Mouse (Mus musculus): ENCODE measurements around the gene Prr7.

Prr7 gene

GRCm38 (mm10) chr13:55479008-55479407, 14.9 kb downstream of the Prr7 start:
- DNase-seq, result no peak

GRCm38 (mm10) chr13:55479929-55480328, 15.9 kb downstream of the Prr7 start:
- DNase-seq, result no peak

- no peak for DNase-seq
These were observed 18.5 kb downstream of the Prr7 start for GRCm38 (mm10) chr13:55482542-55482941.

GRCm38 (mm10) chr13:55483071-55483470, 19.0 kb downstream of the Prr7 start:
- DNase-seq, result no peak

- no peak for DNase-seq
These were observed 19.5 kb downstream of the Prr7 start for GRCm38 (mm10) chr13:55483593-55483992.

GRCm38 (mm10) chr13:55484520-55485088, 20.5 kb downstream of the Prr7 start:
- DNase-seq, result no peak

- no peak for DNase-seq
These were observed 22.1 kb downstream of the Prr7 start for GRCm38 (mm10) chr13:55486029-55486794.

- peak; percentile 43 for DNase-seq
These were observed 23.0 kb downstream of the Prr7 start for GRCm38 (mm10) chr13:55486916-55487577.

GRCm38 (mm10) chr13:55487578-55488498, 23.8 kb downstream of the Prr7 start, which contains the start of gene Dbn1:
Dbn1 (minus strand) TSS chr13:55488111.
- peak; percentile 33 for DNase-seq

GRCm38 (mm10) chr13:55494257-55494656, 30.2 kb downstream of the Prr7 start:
- DNase-seq, result no peak

- peak; percentile 31 for DNase-seq
These were observed 31.0 kb downstream of the Prr7 start for GRCm38 (mm10) chr13:55494883-55495621.

- DNase-seq, result no peak
These were observed 31.6 kb downstream of the Prr7 start for GRCm38 (mm10) chr13:55495702-55496101.

GRCm38 (mm10) chr13:55496661-55497060, 32.6 kb downstream of the Prr7 start:
- DNase-seq, result peak; percentile 49

GRCm38 (mm10) chr13:55498906-55499305, 34.8 kb downstream of the Prr7 start:
- no peak for DNase-seq

- no peak for DNase-seq
These were observed 36.5 kb downstream of the Prr7 start for GRCm38 (mm10) chr13:55500575-55500974.

GRCm38 (mm10) chr13:55502405-55502804, 38.3 kb downstream of the Prr7 start:
- DNase-seq, result no peak

GRCm38 (mm10) chr13:55504390-55504789, 40.3 kb downstream of the Prr7 start:
- no peak for DNase-seq

GRCm38 (mm10) chr13:55505810-55506209, 41.7 kb downstream of the Prr7 start:
- no peak for DNase-seq

GRCm38 (mm10) chr13:55506697-55507096, 42.6 kb downstream of the Prr7 start:
- DNase-seq, result no peak

GRCm38 (mm10) chr13:55507877-55508276, 43.8 kb downstream of the Prr7 start:
- DNase-seq, result no peak

GRCm38 (mm10) chr13:55508531-55508930, 44.5 kb downstream of the Prr7 start:
- no peak for DNase-seq

- DNase-seq, result no peak
These were observed 46.2 kb downstream of the Prr7 start for GRCm38 (mm10) chr13:55510332-55510667.

Measured in kidney, adult 18-20 months (tissue).